Mouse (Mus musculus) heart, embryonic 10.5 days (tissue): Measurements from ENCODE around the gene Ciao2a. TPM values are rescaled to one million over a fixed set of nuclear protein-coding genes. Genes with fewer than 3 reads are reported as not detected.

Experiments
- DNase-seq: peaks from one replicate; pipeline ENCODE4 v3.0.0-alpha.2; 2017; ENCODE audit warnings: low spot score
- H3K27ac ChIP-seq: fragments of 300-500 bp; sonication (generic); 2 replicates; pipeline ENCODE4 v1.5.1; 2016; ENCODE audit warnings: mild to moderate bottlenecking
- H3K27me3 ChIP-seq: fragments of 300-500 bp; sonication (generic); 2 replicates; pipeline ENCODE4 v1.6.1; 2016; ENCODE audit warnings: mild to moderate bottlenecking; ENCODE audit not compliant: poor library complexity, insufficient read depth, severe bottlenecking
- H3K36me3 ChIP-seq: fragments of 300-500 bp; sonication (generic); 2 replicates; pipeline ENCODE4 v1.6.1; 2016; ENCODE audit warnings: mild to moderate bottlenecking, moderate library complexity
- H3K4me1 ChIP-seq: fragments of 300-500 bp; sonication (generic); 2 replicates; pipeline ENCODE4 v1.6.1; 2016; ENCODE audit warnings: mild to moderate bottlenecking
- H3K4me3 ChIP-seq: fragments of 300-500 bp; sonication (generic); 2 replicates; pipeline ENCODE4 v1.5.1; 2016; ENCODE audit warnings: mild to moderate bottlenecking, moderate library complexity
- H3K9me3 ChIP-seq: fragments of 300-500 bp; sonication (generic); 2 replicates; pipeline ENCODE4 v1.6.1; 2016; ENCODE audit warnings: mild to moderate bottlenecking, moderate library complexity
- WGBS: fragments of 180-500 bp; shearing (Covaris S2); methylation state at CpG from one replicate; pipeline ENCODE4 v1.1.7; 2016; 5-methylcytosine and 5-hydroxymethylcytosine counted together
- polyA plus RNA-seq: library from polyadenylated mRNA; unstranded; fragments of >200 nt; fragmentation: Nextera tagmentation; extraction: Ambion mirVana; gene quantifications from 2 replicates; pipeline ENCODE4 v1.2.1, GENCODE M21; 2016

Ciao2a gene
- polyA plus RNA-seq, 1 experiment from 2014 or later, result 174 TPM

GRCm38 (mm10) chr9:66153594-66153993 is 27.2 kb downstream of the Ciao2a start:
- H3K27me3 ChIP-seq, result peaks cover 46% of the 10 kb centered on the region
- WGBS, result 80% methylated on average over 6 of the region's 6 CpGs
- DNase-seq, result no peak
- no peaks in the 10 kb centered on the region for H3K9me3 ChIP-seq
- no peak overlapping the region for H3K4me3 ChIP-seq
- no peaks in the 10 kb centered on the region for H3K36me3 ChIP-seq
- peaks cover 21% of the 10 kb centered on the region for H3K4me1 ChIP-seq
- no peak overlapping the region for H3K27ac ChIP-seq

DNA sequence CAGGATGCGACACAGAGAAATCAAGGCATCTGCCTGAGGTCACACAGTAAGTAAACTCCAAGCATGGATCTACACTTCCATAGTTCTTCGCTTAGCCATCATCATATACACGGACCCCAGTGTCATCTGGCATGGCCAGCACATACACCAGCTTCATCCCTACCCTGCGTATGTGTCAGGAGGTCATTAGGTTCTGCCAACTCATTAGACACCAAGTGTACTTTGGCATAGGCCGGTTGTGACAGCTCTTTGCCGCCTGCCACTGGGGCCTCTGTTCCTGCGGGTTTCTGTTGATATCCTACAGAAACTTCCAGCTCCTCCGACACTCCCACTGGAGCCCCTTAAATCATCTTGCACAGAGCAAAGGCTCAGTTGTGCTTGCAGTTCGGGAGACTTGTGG is 27.6 kb downstream of the Ciao2a start:
- no peak for DNase-seq
- no peaks in the 10 kb centered on the region for H3K9me3 ChIP-seq
- peaks cover 21% of the 10 kb centered on the region for H3K4me1 ChIP-seq
- no peak overlapping the region for H3K27ac ChIP-seq
- WGBS, result 89% methylated on average over 9 of the region's 9 CpGs
- H3K27me3 ChIP-seq, result peaks cover 50% of the 10 kb centered on the region
- H3K4me3 ChIP-seq, result no peak overlapping the region
- no peaks in the 10 kb centered on the region for H3K36me3 ChIP-seq

DNA sequence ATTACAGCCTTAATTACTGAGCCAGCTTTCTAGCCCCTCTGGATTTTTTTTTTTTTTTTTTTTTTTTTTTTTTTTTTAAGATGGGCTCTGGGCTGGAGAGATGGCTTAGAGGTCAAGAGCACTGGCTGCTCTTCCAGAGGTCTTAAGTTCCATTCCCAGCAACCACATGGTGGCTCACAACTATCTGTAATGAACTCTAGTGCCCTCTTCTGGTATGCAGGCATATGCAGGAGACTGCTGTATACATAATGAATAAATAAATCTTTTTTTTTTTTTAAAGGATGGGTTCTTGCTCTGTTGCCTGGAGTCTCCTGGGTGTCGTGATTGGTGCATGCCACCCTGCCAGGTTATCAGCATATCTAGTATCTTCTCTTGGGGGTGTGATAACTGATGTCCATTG is 29.1 kb downstream of the Ciao2a start:
- no peak for DNase-seq
- WGBS, result 89% methylated on average over 1 of the region's 1 CpGs
- H3K27ac ChIP-seq, result no peak overlapping the region
- peaks cover 57% of the 10 kb centered on the region for H3K27me3 ChIP-seq
- H3K36me3 ChIP-seq, result no peaks in the 10 kb centered on the region
- H3K4me1 ChIP-seq, result peaks cover 21% of the 10 kb centered on the region
- no peaks in the 10 kb centered on the region for H3K9me3 ChIP-seq
- H3K4me3 ChIP-seq, result no peak overlapping the region

DNA sequence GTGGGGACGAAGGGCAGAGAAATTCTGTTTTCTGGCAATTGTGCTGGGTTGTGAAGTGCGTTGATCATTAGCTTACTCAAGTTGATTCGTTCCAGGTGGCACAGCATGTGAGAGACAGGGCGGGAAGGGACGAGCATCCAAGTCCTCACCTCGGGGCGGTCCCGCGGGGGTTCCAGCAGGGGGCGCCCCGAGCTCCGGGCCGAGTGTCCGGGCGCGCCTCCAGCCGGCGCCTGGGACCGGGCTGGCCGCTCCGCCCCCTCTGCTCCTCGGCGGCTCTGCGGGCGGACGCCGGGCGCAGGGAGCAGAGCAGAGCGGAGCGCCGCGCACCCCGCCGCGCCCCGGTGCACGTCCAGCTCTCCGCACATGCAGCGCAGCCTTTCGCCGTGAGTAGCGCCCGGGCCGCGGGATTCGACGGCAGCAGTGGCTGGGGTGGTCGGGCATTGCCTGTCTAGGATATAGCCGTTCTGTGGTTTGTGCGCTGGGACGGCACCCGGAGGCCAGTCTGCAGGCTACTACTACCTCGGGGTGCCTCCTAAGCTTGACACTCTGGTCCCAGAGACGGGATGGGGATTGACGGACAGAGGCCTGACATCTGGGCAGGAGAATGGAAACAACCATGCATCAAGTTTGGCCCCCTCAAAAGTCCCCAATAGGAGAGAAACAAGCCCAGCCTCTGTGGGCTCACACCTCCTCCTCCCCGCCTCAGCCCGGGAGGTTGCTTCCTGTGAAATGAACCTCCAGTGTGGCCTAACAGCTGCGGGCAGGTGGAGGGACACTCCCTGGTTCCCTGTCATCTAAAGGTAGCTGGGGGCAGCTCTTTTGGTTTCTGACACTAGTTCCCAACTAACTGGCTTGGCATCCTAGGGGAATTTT is 31.8 kb downstream of the Ciao2a start, which contains the start of gene Dapk2:
Gene Dapk2 (plus strand): TSS at position 266 of the 873 bp plus-strand sequence.
- Histone ChIP-seq H3K4me1 (peaks cover 12% of the 10 kb centered on the region), H3K27me3 (peaks cover 34% of the 10 kb centered on the region), H3K4me3 (peak within 1 kb of the TSS; percentile 67), H3K9me3 (no peaks in the 10 kb centered on the region), H3K27ac (peak within 1 kb of the TSS; percentile 81), H3K36me3 (no peaks in the 10 kb centered on the region)
- 2% methylated on average over 58 of the region's 58 CpGs for WGBS
- peak; percentile 89 for DNase-seq

DNA sequence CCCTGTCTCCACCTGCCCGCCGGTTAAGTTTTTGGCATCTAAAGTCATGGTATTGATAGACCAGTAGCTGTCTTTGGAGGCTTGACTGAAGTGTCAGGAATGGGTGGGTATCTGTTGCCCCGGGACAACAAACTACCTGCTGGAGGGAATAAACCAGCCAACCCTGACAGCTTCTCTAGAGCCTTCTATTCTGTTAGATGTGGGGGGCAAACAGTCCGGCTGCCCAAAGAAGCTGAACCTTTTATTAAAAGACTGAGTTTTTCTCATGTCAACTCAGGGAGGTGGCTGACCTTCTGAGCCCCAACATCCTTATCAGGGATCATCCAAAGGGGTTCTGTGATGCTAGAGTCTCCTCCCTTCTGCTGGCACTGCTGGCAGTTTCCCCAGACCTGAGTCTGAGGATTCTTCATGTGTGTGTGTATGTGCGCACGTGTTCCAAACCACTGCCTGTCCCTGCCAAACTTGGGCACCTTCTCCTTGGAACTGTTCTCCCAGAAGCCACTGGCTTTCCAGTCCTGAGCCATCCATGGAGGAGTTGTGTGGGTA is 32.5 kb downstream of the Ciao2a start:
- WGBS, result 79% methylated on average over 6 of the region's 6 CpGs
- no peak for DNase-seq
- H3K9me3 ChIP-seq, result no peaks in the 10 kb centered on the region
- H3K27ac ChIP-seq, result peak overlapping the region; percentile 81
- peak overlapping the region; percentile 67 for H3K4me3 ChIP-seq
- peaks cover 12% of the 10 kb centered on the region for H3K4me1 ChIP-seq
- H3K27me3 ChIP-seq, result peaks cover 28% of the 10 kb centered on the region
- no peaks in the 10 kb centered on the region for H3K36me3 ChIP-seq

DNA sequence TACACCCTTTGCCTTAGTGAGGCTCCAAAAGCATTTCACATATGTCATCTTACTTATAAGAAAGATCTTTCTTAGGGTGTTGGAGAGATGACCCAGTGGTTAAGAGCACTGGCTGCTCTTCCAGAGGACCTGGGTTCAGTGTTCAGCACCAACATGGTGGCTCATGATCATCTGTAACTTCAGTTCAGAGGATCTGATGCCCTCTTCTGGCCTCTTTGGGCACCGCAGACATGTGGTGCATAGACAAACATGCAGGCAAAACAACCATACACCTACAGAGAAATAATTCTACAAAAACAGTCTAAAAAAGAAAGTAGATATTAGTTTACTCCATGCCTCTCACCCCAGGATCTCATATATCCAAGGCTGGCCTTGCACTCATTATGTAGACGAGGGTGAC is 33.7 kb downstream of the Ciao2a start:
- Histone ChIP-seq H3K27me3 (peaks cover 28% of the 10 kb centered on the region), H3K36me3 (no peaks in the 10 kb centered on the region), H3K4me1 (peaks cover 12% of the 10 kb centered on the region), H3K9me3 (no peaks in the 10 kb centered on the region), H3K4me3 (no peak overlapping the region), H3K27ac (no peak overlapping the region)
- 92% methylated on average over 2 of the region's 2 CpGs for WGBS
- no peak for DNase-seq

DNA sequence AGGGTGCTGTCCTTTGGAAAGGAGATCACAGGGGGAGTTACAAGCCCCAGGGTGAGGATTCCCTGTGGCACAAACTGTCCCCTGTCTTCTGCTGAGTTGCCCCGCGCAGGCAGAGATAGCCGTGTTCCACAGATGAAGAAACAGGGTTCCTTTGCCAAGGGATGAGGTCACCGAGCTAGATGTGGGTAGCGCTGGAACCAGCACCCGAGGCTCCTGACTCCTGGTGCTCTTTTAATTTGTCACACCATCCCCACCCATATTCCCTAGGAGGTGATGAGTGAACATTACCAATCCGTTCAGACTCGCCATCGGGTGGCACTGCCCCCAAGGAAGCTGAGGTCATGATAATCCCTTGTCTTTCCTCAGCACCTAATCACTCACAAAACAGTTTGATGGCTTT is 36.6 kb downstream of the Ciao2a start:
- no peaks in the 10 kb centered on the region for H3K9me3 ChIP-seq
- H3K27me3 ChIP-seq, result peaks cover 17% of the 10 kb centered on the region
- WGBS, result 64% methylated on average over 9 of the region's 9 CpGs
- no peak overlapping the region for H3K4me3 ChIP-seq
- no peak overlapping the region for H3K27ac ChIP-seq
- peaks cover 32% of the 10 kb centered on the region for H3K4me1 ChIP-seq
- DNase-seq, result no peak
- no peaks in the 10 kb centered on the region for H3K36me3 ChIP-seq

DNA sequence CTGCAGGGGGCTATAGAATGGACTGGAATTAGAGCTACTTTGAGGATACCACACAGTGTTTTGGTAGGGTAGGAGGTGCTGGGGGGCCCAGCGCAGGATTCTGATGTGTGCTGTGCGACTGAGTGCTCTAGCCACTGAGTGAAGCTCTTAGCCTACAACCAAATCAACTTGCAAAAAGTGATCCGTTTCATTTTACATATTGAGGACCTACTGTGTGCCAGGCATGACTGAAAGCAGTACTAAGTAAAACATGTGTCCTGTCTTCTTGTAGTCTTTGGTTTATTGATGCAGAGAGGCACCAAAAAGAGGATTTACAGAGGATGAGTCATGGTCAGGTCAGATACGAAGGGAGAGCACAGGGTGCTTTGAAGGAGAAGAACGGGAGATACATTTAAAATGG is 40.8 kb downstream of the Ciao2a start:
- no peak for DNase-seq
- peak overlapping the region; percentile 60; the same call in 1 of the 2 replicates for H3K27ac ChIP-seq
- H3K4me1 ChIP-seq, result peaks cover 60% of the 10 kb centered on the region
- H3K27me3 ChIP-seq, result no peaks in the 10 kb centered on the region
- H3K36me3 ChIP-seq, result no peaks in the 10 kb centered on the region
- H3K4me3 ChIP-seq, result no peak overlapping the region
- 77% methylated on average over 5 of the region's 5 CpGs for WGBS
- H3K9me3 ChIP-seq, result no peaks in the 10 kb centered on the region

GRCm38 (mm10) chr9:66168233-66168632 is 41.8 kb downstream of the Ciao2a start:
- no peaks in the 10 kb centered on the region for H3K36me3 ChIP-seq
- H3K9me3 ChIP-seq, result no peaks in the 10 kb centered on the region
- 4% methylated on average over 1 of the region's 1 CpGs for WGBS
- H3K27ac ChIP-seq, result peak overlapping the region; percentile 60
- H3K4me1 ChIP-seq, result peaks cover 59% of the 10 kb centered on the region
- peak; percentile 84 for DNase-seq
- no peak overlapping the region for H3K4me3 ChIP-seq
- no peaks in the 10 kb centered on the region for H3K27me3 ChIP-seq

DNA sequence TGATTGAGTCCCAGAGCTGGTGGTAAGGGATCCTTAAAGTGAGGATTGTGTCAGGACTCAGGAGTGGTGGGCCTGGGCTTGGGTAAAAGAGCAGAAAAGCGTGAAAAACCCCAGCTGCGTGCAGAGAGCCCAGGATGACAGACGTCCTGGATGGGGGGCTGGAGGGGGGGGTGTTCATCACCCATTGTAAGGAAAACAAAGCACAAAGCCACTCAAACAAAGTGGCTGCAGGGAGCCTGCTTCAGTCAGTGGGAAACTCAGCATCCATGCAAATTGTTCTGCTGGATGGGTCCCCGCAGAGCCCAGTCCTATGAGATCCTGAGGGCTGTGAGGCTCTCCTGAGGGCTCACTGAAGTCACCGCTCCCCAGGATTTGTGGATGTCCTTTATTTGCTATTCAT is 44.1 kb downstream of the Ciao2a start:
- H3K36me3 ChIP-seq, result no peaks in the 10 kb centered on the region
- H3K27ac ChIP-seq, result peak overlapping the region; percentile 37; the same call in 1 of the 2 replicates
- 40% methylated on average over 5 of the region's 5 CpGs for WGBS
- no peaks in the 10 kb centered on the region for H3K9me3 ChIP-seq
- no peak for DNase-seq
- no peak overlapping the region for H3K4me3 ChIP-seq
- no peaks in the 10 kb centered on the region for H3K27me3 ChIP-seq
- H3K4me1 ChIP-seq, result peaks cover 58% of the 10 kb centered on the region

- Histone ChIP-seq H3K4me3 (no peak overlapping the region), H3K36me3 (no peaks in the 10 kb centered on the region), H3K27me3 (no peaks in the 10 kb centered on the region), H3K27ac (0 out of 2 replicates have a peak overlapping the region, but pooled peaks have one; percentile 38), H3K4me1 (peaks cover 52% of the 10 kb centered on the region), H3K9me3 (no peaks in the 10 kb centered on the region)
- 59% methylated on average over 12 of the region's 12 CpGs for WGBS
- DNase-seq, result no peak
These were observed 45.0 kb downstream of the Ciao2a start for GRCm38 (mm10) chr9:66171275-66171921.

DNA sequence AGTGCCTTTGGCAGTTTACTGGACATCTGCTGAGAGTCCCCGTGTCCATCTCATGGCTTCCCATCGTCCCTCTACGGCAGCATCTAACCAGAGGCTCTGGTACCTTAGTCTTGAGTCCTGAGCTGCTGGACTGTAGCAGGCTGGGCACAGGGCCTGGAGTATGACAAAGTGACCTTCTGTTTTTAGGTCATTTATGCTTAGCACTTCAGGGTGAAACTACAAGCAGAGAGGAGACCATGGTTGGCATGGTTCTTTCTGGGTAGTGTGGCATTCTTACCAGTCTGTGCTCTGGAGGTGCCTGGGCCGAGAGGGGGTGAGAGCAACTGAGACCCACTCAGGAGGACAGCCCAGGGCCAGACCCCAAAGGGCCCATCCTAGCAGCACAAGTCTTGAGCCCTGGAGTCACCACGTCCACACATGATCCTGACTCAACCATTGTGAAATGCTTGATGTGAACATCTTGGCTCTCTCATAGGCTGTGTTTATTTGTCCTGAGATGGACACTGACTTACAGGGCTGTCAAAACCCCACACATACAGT is 47.0 kb downstream of the Ciao2a start:
- Histone ChIP-seq H3K27me3 (no peaks in the 10 kb centered on the region), H3K36me3 (no peaks in the 10 kb centered on the region), H3K27ac (no peak overlapping the region), H3K9me3 (no peaks in the 10 kb centered on the region), H3K4me3 (no peak overlapping the region), H3K4me1 (peaks cover 33% of the 10 kb centered on the region)
- DNase-seq, result no peak
- 92% methylated on average over 5 of the region's 5 CpGs for WGBS

DNA sequence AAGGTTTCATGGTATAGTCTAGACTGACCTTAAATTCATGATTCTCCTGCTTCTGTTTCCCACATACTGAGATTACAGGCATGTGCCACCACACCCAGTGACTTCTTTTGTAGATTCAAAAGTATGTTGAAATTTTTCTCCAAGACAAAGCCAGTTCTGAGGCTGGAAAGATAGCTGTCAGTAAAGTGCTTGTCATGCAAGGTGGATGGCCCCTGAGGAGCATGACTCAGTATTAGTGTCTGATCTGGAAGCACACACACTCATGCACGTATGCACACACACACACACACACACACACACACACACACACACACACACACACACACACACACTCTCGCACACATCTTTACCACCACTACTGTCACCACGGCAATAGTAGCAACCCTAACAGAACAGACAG is 48.6 kb downstream of the Ciao2a start:
- H3K36me3 ChIP-seq, result no peaks in the 10 kb centered on the region
- H3K4me1 ChIP-seq, result peaks cover 25% of the 10 kb centered on the region
- 86% methylated on average over 3 of the region's 3 CpGs for WGBS
- H3K9me3 ChIP-seq, result no peaks in the 10 kb centered on the region
- H3K27ac ChIP-seq, result no peak overlapping the region
- DNase-seq, result no peak
- no peak overlapping the region for H3K4me3 ChIP-seq
- no peaks in the 10 kb centered on the region for H3K27me3 ChIP-seq
